Mouse (Mus musculus) heart, adult 2 months (tissue): ENCODE measurements around the gene Cd44. TPM values are rescaled to one million over a fixed set of nuclear protein-coding genes. Genes with fewer than 3 reads are reported as not detected.
A peak's percentile ranks its signal among the peaks of the same experiment; 100 is the strongest.

Source experiments
- DNase-seq, 2 experiments: peaks; one replicate each; pipeline ENCODE4 v3.0.0; 2021
- H3K27ac ChIP-seq: fragments of 200-600 bp; 2 replicates; pipeline ENCODE4 v1.8.1; 2022
- H3K27me3 ChIP-seq: fragments of 200-500 bp; 2 replicates; pipeline ENCODE4 v1.6.1; 2012; ENCODE audit warnings: mild to moderate bottlenecking, low read length, inconsistent platforms, mixed read lengths; ENCODE audit not compliant: control insufficient read depth, insufficient read depth
- H3K36me3 ChIP-seq: fragments of 200-500 bp; 2 replicates; pipeline ENCODE4 v1.6.1; 2012; ENCODE audit warnings: low read length, inconsistent platforms; ENCODE audit not compliant: control insufficient read depth, insufficient read depth
- H3K4me1 ChIP-seq: fragments of 200-500 bp; 2 replicates; pipeline ENCODE4 v1.6.1; 2011; ENCODE audit warnings: low read length; ENCODE audit not compliant: control insufficient read depth, insufficient read depth
- H3K4me3 ChIP-seq: fragments of 200-600 bp; 2 replicates; pipeline ENCODE4 v1.8.1; 2022
- H3K79me2 ChIP-seq: fragments of 200-500 bp; replicated peaks from 2 replicates; pipeline ENCODE4 v1.6.1; 2012; ENCODE audit warnings: mild to moderate bottlenecking, inconsistent platforms, low read length, moderate library complexity, mixed read lengths; ENCODE audit not compliant: control insufficient read depth, insufficient read depth
- H3K9ac ChIP-seq: fragments of 200-500 bp; 2 replicates; pipeline ENCODE4 v1.6.1; 2012; ENCODE audit warnings: low read depth, mild to moderate bottlenecking, control low read depth, inconsistent platforms, low read length, mixed read lengths
- CTCF ChIP-seq: fragments of 200-600 bp; IDR thresholded peaks from 2 replicates; pipeline ENCODE4 v1.8.1; 2022; ENCODE audit warnings: antibody characterized with exemption, mild to moderate bottlenecking, moderate library complexity
- EP300 ChIP-seq: fragments of 200-500 bp; IDR thresholded peaks from 2 replicates; pipeline ENCODE4 v1.6.1; 2011; ENCODE audit warnings: low read depth, low read length, control low read depth; ENCODE audit not compliant: insufficient read depth
- POLR2A ChIP-seq: fragments of 200-500 bp; IDR thresholded peaks from 2 replicates; pipeline ENCODE4 v1.6.1; 2011; ENCODE audit warnings: mild to moderate bottlenecking, low read depth, low read length, control low read depth; ENCODE audit not compliant: insufficient read depth
- WGBS: fragments of 180-500 bp; shearing (Covaris S2); methylation state at CpG from one replicate; pipeline ENCODE4 v1.1.7; 2018; 5-methylcytosine and 5-hydroxymethylcytosine counted together
- intact Hi-C: fragments of 180-260 bp; cut with DNase I; formaldehyde crosslinking; loops from one replicate; pipeline ENCODE4 v1.15.1; 2025
- polyA plus RNA-seq: library from polyadenylated mRNA; depleted of rRNA; stranded (reverse); fragments of >200 nt; gene quantifications from 2 replicates; pipeline ENCODE4 v1.2.3, GENCODE M21; 2012
- total RNA-seq, 2 experiments: library from RNA; stranded (reverse); gene quantifications; 2 replicates each; pipeline ENCODE4 v1.2.3; 2021

The Cd44 gene
- total and polyA plus RNA-seq, 3 experiments = 8.4 to 10.8 (median 9.1) TPM

DNA sequence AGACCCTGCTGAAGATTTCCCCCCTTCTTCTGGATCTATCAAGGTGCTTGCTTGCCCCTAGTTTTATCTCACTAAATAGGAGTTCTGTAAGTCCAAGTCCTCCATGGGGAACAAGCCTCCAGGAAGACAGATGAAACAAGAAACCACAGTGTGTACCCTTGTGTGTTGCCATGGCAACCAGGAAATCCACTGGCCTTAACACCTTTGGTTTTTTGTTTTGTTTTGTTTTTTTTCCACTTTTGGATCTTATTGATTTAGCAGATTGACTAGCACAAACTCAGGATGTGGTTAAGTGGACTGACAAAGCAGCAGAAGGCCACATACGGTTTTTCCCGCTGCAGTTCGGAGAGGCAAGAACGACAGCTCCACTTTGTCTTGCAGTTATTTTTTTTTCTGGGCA lies 27.6 kb downstream of the Cd44 start:
- Histone ChIP-seq H3K36me3 (peaks cover 4% of the 10 kb centered on the region), H3K27ac (peak overlapping the region; percentile 58), H3K79me2 (no peaks in the 10 kb centered on the region), H3K27me3 (no peaks in the 10 kb centered on the region; the same call in 1 of the 2 replicates), H3K4me3 (no peak overlapping the region), H3K9ac (no peak overlapping the region), H3K4me1 (peaks cover 12% of the 10 kb centered on the region)
- no peak for TF ChIP-seq EP300
- no peak for TF ChIP-seq POLR2A
- TF ChIP-seq CTCF = no peak
- peak in 1 of 2 experiments; percentile 35 for DNase-seq
- intact Hi-C loops = no loop called here
- 47% methylated on average over 4 of the region's 4 CpGs for WGBS

DNA sequence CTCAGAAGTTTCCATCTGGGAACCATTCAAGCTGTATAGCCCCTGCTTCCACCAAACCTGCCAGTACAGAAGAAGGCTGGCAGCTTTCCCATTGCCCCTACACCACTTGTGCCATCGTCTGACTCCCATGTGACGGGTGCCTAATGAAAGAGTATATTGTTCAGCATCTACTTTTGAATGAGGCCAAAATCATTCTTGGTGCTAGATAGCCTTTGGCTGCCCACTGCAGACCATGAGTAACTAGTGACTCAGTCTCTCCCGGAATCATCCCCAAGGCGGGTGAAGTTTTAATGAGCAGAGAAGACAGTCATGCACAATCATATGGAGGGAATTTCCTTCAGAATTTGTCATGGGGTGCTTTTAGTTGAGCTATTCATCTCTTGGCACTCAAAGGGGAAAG lies 28.3 kb downstream of the Cd44 start:
- WGBS = 88% methylated on average over 4 of the region's 4 CpGs
- H3K27ac ChIP-seq = peak overlapping the region; percentile 58; the same call in 1 of the 2 replicates
- H3K36me3 ChIP-seq = peaks cover 2% of the 10 kb centered on the region
- intact Hi-C loops = no loop called here
- H3K9ac ChIP-seq = no peak overlapping the region
- peaks cover 10% of the 10 kb centered on the region for H3K4me1 ChIP-seq
- TF ChIP-seq CTCF (no peak), POLR2A (no peak), EP300 (no peak)
- H3K4me3 ChIP-seq = no peak overlapping the region
- DNase-seq = no peak
- H3K27me3 ChIP-seq = no peaks in the 10 kb centered on the region; the same call in 1 of the 2 replicates
- no peaks in the 10 kb centered on the region for H3K79me2 ChIP-seq

DNA sequence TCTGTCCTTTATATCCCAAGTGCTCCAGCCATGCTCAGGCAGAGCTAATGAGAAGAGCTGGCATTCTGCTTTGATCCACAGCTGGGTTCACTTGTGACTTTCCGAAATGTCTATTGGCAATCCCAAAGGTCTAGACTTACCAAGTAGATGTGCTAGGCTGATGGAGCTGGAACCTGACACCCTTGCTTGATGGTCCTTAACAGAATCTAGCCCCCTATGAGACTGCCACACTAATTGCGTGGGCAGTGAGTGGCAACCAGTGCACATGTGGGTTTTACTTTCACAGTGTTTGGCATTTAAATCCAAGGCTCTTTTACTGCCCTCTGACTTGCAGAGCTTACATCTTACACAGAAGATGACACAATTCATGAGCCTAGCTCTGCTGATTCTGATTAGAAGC lies 29.0 kb downstream of the Cd44 start:
- no peak for TF ChIP-seq CTCF
- TF ChIP-seq POLR2A = no peak
- TF ChIP-seq EP300 = no peak
- Histone ChIP-seq H3K4me1 (peaks cover 7% of the 10 kb centered on the region), H3K9ac (no peak overlapping the region), H3K36me3 (peaks cover 2% of the 10 kb centered on the region), H3K79me2 (no peaks in the 10 kb centered on the region), H3K4me3 (no peak overlapping the region), H3K27ac (no peak overlapping the region), H3K27me3 (no peaks in the 10 kb centered on the region; the same call in 1 of the 2 replicates)
- intact Hi-C loops = no loop called here
- DNase-seq = no peak
- WGBS = 91% methylated on average over 2 of the region's 2 CpGs

DNA sequence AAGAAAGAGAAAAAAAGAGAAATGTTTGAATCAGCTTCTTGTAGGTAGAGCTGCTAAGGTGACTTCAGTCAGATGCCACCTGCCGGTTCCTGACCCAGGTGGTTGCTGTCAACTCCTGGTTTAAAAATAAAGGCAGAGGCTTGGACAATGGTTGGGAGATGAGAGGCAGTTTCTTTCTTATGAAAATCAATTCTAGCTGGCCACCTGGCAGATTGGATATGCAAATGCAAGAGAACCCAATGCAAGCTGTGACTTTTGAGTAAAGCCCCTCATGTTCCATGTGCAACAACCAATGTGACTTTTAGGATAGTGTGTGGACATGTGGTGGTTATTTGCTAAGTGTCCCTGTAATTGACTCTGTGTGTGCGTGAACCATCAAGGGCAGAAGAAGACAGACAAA lies 33.0 kb downstream of the Cd44 start:
- no peak overlapping the region for H3K4me3 ChIP-seq
- no peaks in the 10 kb centered on the region; the same call in 1 of the 2 replicates for H3K36me3 ChIP-seq
- H3K4me1 ChIP-seq = peaks cover 4% of the 10 kb centered on the region
- H3K79me2 ChIP-seq = no peaks in the 10 kb centered on the region
- no peaks in the 10 kb centered on the region for H3K27me3 ChIP-seq
- H3K9ac ChIP-seq = no peak overlapping the region
- no peak for DNase-seq
- H3K27ac ChIP-seq = no peak overlapping the region
- TF ChIP-seq CTCF (no peak), POLR2A (no peak), EP300 (no peak)
- intact Hi-C loops = loop anchor here (5.0 kb wide), 1 partner anchor 34 kb away; the partner anchor contains the start of gene Cd44
- 94% methylated on average over 2 of the region's 2 CpGs for WGBS

DNA sequence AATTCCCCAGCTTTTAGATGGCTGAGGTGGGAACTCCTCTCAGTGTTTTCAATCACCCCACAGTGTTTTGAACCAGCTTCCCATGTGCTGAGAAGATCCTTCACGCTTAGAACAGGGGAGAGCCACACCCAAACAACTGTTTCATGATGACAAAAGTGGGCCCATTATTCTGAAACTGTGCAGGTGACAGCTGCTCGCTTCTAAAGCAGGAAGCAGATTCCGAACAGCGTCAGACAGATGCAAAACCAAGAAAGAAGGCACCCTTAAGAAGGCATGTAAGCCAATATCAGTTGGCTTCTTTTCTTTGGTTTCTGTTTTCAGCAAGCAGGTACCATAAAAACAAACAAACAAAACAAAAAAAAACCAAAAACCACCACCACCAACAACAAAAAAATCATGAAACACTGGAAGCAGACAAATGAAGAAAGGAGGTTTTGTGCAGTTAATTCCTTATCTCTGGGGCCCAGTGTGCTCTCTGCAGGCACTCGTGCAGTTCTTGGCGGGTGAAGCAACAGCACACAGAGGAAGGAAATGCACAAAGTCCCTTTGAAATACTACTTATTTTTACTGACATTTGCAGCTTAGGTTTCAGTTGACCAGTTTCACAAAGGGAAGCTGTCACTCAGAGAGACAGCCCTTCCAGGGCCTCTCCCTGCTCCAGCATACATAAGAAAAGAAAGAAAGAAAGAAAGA lies 33.9 kb downstream of the Cd44 start:
- WGBS = 33% methylated on average over 6 of the region's 6 CpGs
- Histone ChIP-seq H3K4me1 (peaks cover 4% of the 10 kb centered on the region), H3K27me3 (no peaks in the 10 kb centered on the region), H3K36me3 (no peaks in the 10 kb centered on the region), H3K9ac (no peak overlapping the region), H3K4me3 (no peak overlapping the region), H3K27ac (peak overlapping the region; percentile 29), H3K79me2 (no peaks in the 10 kb centered on the region)
- no peak for DNase-seq
- intact Hi-C loops = loop anchor here (5.0 kb wide), 1 partner anchor 35 kb away; the partner anchor contains the start of gene Cd44
- no peak for TF ChIP-seq CTCF
- TF ChIP-seq EP300 = no peak
- no peak for TF ChIP-seq POLR2A

DNA sequence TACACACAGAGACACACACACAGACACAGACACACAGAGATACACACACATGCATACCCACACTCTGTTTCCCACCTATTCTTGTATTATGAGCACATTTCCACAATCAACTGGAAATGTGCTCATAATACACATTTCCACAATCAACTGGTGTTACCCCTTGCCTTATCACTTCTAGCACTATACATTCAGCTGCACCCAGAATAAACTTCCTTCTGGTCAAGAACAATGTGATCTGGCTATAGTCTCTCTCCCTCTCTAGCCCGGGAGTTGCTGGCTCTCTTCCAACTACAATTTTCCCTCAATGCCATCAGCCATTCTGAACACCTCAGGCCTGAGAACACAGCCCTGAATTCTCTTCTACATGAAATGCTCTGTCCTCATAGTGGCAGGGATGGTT lies 34.9 kb downstream of the Cd44 start:
- Histone ChIP-seq H3K27ac (no peak overlapping the region), H3K4me1 (peaks cover 4% of the 10 kb centered on the region), H3K36me3 (no peaks in the 10 kb centered on the region), H3K27me3 (no peaks in the 10 kb centered on the region), H3K79me2 (no peaks in the 10 kb centered on the region), H3K9ac (no peak overlapping the region), H3K4me3 (no peak overlapping the region)
- 3% methylated on average over 1 of the region's 1 CpGs for WGBS
- intact Hi-C loops = loop anchor here (5.0 kb wide), 1 partner anchor 36 kb away; the partner anchor contains the start of gene Cd44
- no peak for TF ChIP-seq CTCF
- no peak for TF ChIP-seq EP300
- no peak for TF ChIP-seq POLR2A
- no peak for DNase-seq
